Mouse (Mus musculus) heart, postnatal 0 days (tissue): Measurements from ENCODE around the gene Gfra1.

Experiments used
- CTCF ChIP-seq: IDR thresholded peaks from 2 replicates; pipeline ENCODE4 v1.5.1; 2016; ENCODE audit warnings: antibody characterized with exemption, control low read depth, low read depth
- EP300 ChIP-seq: IDR thresholded peaks from 2 replicates; pipeline ENCODE4 v1.6.1; 2016; ENCODE audit warnings: antibody characterized with exemption, low read depth

DNA sequence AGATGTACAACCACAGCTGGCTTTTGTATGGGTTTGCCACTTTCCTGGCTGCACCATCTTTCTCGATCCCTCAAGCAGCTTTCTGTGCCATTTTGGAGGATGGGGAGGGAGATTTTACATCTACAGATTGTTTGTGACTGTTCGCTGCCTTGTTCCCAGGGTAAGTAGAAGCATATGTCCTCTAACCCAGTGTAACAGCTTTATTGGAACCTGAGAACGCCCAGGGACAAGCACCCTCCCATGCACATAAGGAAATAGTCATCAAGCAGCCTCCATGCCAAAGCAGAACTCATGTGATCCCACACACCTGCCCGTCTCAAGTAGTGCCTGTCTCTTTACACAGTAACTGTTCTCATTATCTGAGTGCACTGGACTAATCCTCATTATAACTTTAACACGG, 256.0 kb downstream of the Gfra1 start:
- TF ChIP-seq CTCF: no peak
- TF ChIP-seq EP300: no peak
